Mouse (Mus musculus) kidney, embryonic 16.5 days (tissue): ENCODE data around the gene Dst. TPM values are rescaled to one million over a fixed set of nuclear protein-coding genes. Genes with fewer than 3 reads are reported as not detected.

Experiments used
- ATAC-seq: fragments of 200-750 bp; cut with Nextera tagmentation; 2 replicates; pipeline ENCODE4 v1.8.0; 2017; ENCODE audit warnings: moderate TSS enrichment; ENCODE audit not compliant: low FRiP score, low TSS enrichment
- H3K27ac ChIP-seq: fragments of 300-500 bp; sonication (generic); 2 replicates; pipeline ENCODE4 v1.5.1; 2014; ENCODE audit warnings: low read length
- H3K27me3 ChIP-seq: fragments of 300-500 bp; sonication (generic); 2 replicates; pipeline ENCODE4 v1.6.1; 2014; ENCODE audit warnings: low read length, control low read depth, mixed read lengths; ENCODE audit not compliant: insufficient read depth
- H3K36me3 ChIP-seq: fragments of 300-500 bp; sonication (generic); 2 replicates; pipeline ENCODE4 v1.6.1; 2014; ENCODE audit warnings: low read length, control low read depth, mixed read lengths; ENCODE audit not compliant: insufficient read depth
- H3K4me1 ChIP-seq: fragments of 300-500 bp; sonication (generic); 2 replicates; pipeline ENCODE4 v1.6.1; 2014; ENCODE audit warnings: low read length, control low read depth, mixed read lengths; ENCODE audit not compliant: insufficient read depth
- H3K4me2 ChIP-seq: fragments of 300-500 bp; sonication (generic); replicated peaks from 2 replicates; pipeline ENCODE4 v1.6.1; 2014; ENCODE audit warnings: low read depth, low read length
- H3K4me3 ChIP-seq: fragments of 300-500 bp; sonication (generic); 2 replicates; pipeline ENCODE4 v1.5.1; 2014; ENCODE audit warnings: mild to moderate bottlenecking, low read length
- H3K9ac ChIP-seq: fragments of 300-500 bp; sonication (generic); replicated peaks from 2 replicates; pipeline ENCODE4 v1.6.1; 2014; ENCODE audit warnings: low read length
- H3K9me3 ChIP-seq: fragments of 300-500 bp; sonication (generic); 2 replicates; pipeline ENCODE4 v1.6.1; 2016; ENCODE audit warnings: low read length, control low read depth
- WGBS: fragments of 180-500 bp; shearing (Covaris S2); extraction: QIAGEN DNeasy Blood & Tissue Kit; methylation state at CpG from one replicate; pipeline ENCODE4 v1.1.7; 2014; 5-methylcytosine and 5-hydroxymethylcytosine counted together
- polyA plus RNA-seq: library from polyadenylated mRNA; unstranded; fragments of >200 nt; fragmentation: Nextera tagmentation; extraction: Ambion mirVana; gene quantifications from 2 replicates; pipeline ENCODE4 v1.2.1, GENCODE M21; 2015

Gene Dst
- polyA plus RNA-seq, 1 experiment from 2014 or later: 23.4 TPM

- WGBS: 54% methylated on average over 3 of the region's 3 CpGs
- no peaks in the 10 kb centered on the region for H3K9me3 ChIP-seq
- peak; percentile 58 for ATAC-seq
- no peaks in the 10 kb centered on the region for H3K27me3 ChIP-seq
- no peak overlapping the region for H3K9ac ChIP-seq
- H3K4me1 ChIP-seq: peaks cover 53% of the 10 kb centered on the region
- H3K27ac ChIP-seq: peak overlapping the region; percentile 67; the same call in 1 of the 2 replicates
- no peaks in the 10 kb centered on the region for H3K36me3 ChIP-seq
- no peak overlapping the region for H3K4me3 ChIP-seq
- no peak overlapping the region for H3K4me2 ChIP-seq
These were observed 227.5 kb downstream of the Dst start for GRCm38 (mm10) chr1:34135535-34135934.

GRCm38 (mm10) chr1:34139191-34139853 lies 231.3 kb downstream of the Dst start:
- Histone ChIP-seq H3K27ac (peak overlapping the region; percentile 64; the same call in 1 of the 2 replicates), H3K4me1 (peaks cover 37% of the 10 kb centered on the region), H3K36me3 (no peaks in the 10 kb centered on the region), H3K9ac (no peak overlapping the region), H3K9me3 (no peaks in the 10 kb centered on the region), H3K4me3 (no peak overlapping the region), H3K27me3 (no peaks in the 10 kb centered on the region), H3K4me2 (no peak overlapping the region)
- whole genome bisulfite sequencing: 63% methylated on average over 13 of the region's 13 CpGs
- no peak for ATAC-seq

- WGBS: 65% methylated on average over 6 of the region's 6 CpGs
- Histone ChIP-seq H3K36me3 (no peaks in the 10 kb centered on the region), H3K4me3 (no peak overlapping the region), H3K4me1 (peaks cover 31% of the 10 kb centered on the region), H3K27me3 (no peaks in the 10 kb centered on the region), H3K9ac (no peak overlapping the region), H3K4me2 (no peak overlapping the region), H3K9me3 (no peaks in the 10 kb centered on the region), H3K27ac (peak overlapping the region; percentile 64)
- ATAC-seq: peak; percentile 80
These were observed 231.9 kb downstream of the Dst start for GRCm38 (mm10) chr1:34139871-34140471.

- H3K27me3 ChIP-seq: no peaks in the 10 kb centered on the region
- H3K9me3 ChIP-seq: no peaks in the 10 kb centered on the region
- peak overlapping the region; percentile 14 for H3K27ac ChIP-seq
- 49% methylated on average over 3 of the region's 3 CpGs for WGBS
- no peak overlapping the region for H3K4me3 ChIP-seq
- no peak overlapping the region for H3K4me2 ChIP-seq
- no peak for ATAC-seq
- H3K9ac ChIP-seq: no peak overlapping the region
- H3K36me3 ChIP-seq: no peaks in the 10 kb centered on the region
- H3K4me1 ChIP-seq: peaks cover 25% of the 10 kb centered on the region
These were observed 232.7 kb downstream of the Dst start for GRCm38 (mm10) chr1:34140686-34141085.

GRCm38 (mm10) chr1:34142951-34143580 lies 235.0 kb downstream of the Dst start:
- Histone ChIP-seq H3K36me3 (no peaks in the 10 kb centered on the region), H3K27me3 (no peaks in the 10 kb centered on the region), H3K4me1 (peaks cover 23% of the 10 kb centered on the region), H3K4me2 (no peak overlapping the region), H3K4me3 (no peak overlapping the region), H3K9me3 (0 out of 2 replicates have a peak, but pooled peaks cover 1% of the 10 kb centered on the region), H3K9ac (0 out of 2 replicates have a peak overlapping the region, but pooled peaks have one; percentile 31), H3K27ac (peak overlapping the region; percentile 50; the same call in 1 of the 2 replicates)
- no peak for ATAC-seq
- WGBS: 31% methylated on average over 9 of the region's 9 CpGs

GRCm38 (mm10) chr1:34144826-34145225 lies 236.8 kb downstream of the Dst start:
- H3K36me3 ChIP-seq: no peaks in the 10 kb centered on the region
- no peak overlapping the region for H3K4me3 ChIP-seq
- H3K4me2 ChIP-seq: no peak overlapping the region
- no peak overlapping the region for H3K27ac ChIP-seq
- no peak for ATAC-seq
- no peak overlapping the region for H3K9ac ChIP-seq
- no peaks in the 10 kb centered on the region for H3K27me3 ChIP-seq
- 0 out of 2 replicates have a peak, but pooled peaks cover 3% of the 10 kb centered on the region for H3K9me3 ChIP-seq
- 84% methylated on average over 7 of the region's 7 CpGs for WGBS
- peaks cover 15% of the 10 kb centered on the region for H3K4me1 ChIP-seq

GRCm38 (mm10) chr1:34148039-34148438 lies 240.0 kb downstream of the Dst start:
- no peak overlapping the region for H3K4me2 ChIP-seq
- peaks cover 7% of the 10 kb centered on the region for H3K4me1 ChIP-seq
- no peaks in the 10 kb centered on the region for H3K27me3 ChIP-seq
- no peak overlapping the region for H3K27ac ChIP-seq
- H3K9ac ChIP-seq: no peak overlapping the region
- ATAC-seq: no peak
- 94% methylated on average over 11 of the region's 11 CpGs for whole genome bisulfite sequencing
- H3K36me3 ChIP-seq: no peaks in the 10 kb centered on the region
- no peak overlapping the region for H3K4me3 ChIP-seq
- 0 out of 2 replicates have a peak, but pooled peaks cover 3% of the 10 kb centered on the region for H3K9me3 ChIP-seq

GRCm38 (mm10) chr1:34150416-34151093 lies 242.5 kb downstream of the Dst start:
- Histone ChIP-seq H3K4me2 (no peak overlapping the region), H3K36me3 (no peaks in the 10 kb centered on the region), H3K4me3 (no peak overlapping the region), H3K4me1 (no peaks in the 10 kb centered on the region), H3K27ac (peak overlapping the region; percentile 8), H3K9ac (no peak overlapping the region), H3K9me3 (0 out of 2 replicates have a peak, but pooled peaks cover 3% of the 10 kb centered on the region), H3K27me3 (no peaks in the 10 kb centered on the region)
- peak; percentile 71; the same call in 1 of the 2 replicates for ATAC-seq
- WGBS: 50% methylated on average over 10 of the region's 10 CpGs

- H3K4me1 ChIP-seq: no peaks in the 10 kb centered on the region
- no peak overlapping the region for H3K4me2 ChIP-seq
- no peaks in the 10 kb centered on the region for H3K36me3 ChIP-seq
- WGBS: 89% methylated on average over 5 of the region's 5 CpGs
- H3K9ac ChIP-seq: no peak overlapping the region
- H3K27me3 ChIP-seq: no peaks in the 10 kb centered on the region
- no peak for ATAC-seq
- 0 out of 2 replicates have a peak, but pooled peaks cover 3% of the 10 kb centered on the region for H3K9me3 ChIP-seq
- no peak overlapping the region for H3K27ac ChIP-seq
- no peak overlapping the region for H3K4me3 ChIP-seq
These were observed 244.7 kb downstream of the Dst start for GRCm38 (mm10) chr1:34152683-34153082.
